Mouse (Mus musculus) spleen, adult 12 weeks (tissue): ENCODE data around the gene Cend1.
A peak's percentile ranks its signal among the peaks of the same experiment; 100 is the strongest.

Experiments used
- DNase-seq: peaks from one replicate; pipeline ENCODE4 v3.0.0; 2022; ENCODE audit warnings: low spot score

Cend1 gene

GRCm38 (mm10) chr7:141443081-141443821, 14.0 kb upstream of the Cend1 start:
- DNase-seq: no peak

DNA sequence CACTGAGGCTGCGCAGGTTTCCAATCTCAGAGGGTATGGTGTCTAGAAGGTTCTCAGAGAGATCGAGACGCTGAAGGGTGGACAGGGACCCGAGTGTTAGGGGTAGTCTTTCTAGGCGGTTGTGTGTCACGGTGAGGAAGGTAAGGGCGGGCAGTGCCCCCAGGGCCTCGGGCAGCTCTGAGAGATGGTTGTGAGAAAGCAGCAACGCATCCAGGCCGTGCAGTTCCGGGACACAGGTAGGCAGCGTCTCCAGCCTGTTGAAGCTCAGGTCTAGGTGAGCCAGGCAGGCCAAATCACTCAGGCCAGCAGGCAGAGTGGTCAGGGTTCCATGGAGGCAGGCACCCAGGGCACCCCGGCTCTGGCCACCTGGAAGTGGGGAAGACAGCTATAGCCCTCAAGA, 12.9 kb upstream of the Cend1 start:
- DNase-seq: no peak

DNA sequence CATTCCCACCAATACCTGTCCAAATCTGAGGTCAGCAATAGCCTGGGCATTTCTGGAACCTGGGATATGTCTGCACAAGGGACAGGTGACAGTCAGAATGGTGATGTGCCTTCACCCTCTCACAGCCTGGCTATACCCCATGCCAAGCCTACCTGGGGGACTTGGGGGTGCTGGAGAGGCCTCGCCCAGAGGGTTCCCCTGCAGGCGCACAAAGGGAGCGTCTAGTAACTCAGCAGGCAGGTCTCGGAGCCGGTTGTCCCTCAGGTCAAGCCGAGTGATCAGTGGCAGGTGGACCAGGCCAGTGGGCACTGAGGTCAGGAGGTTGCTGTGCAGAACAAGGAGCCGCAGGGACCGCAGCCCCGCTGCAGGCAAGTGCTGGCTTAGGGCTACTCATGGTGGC, 12.2 kb upstream of the Cend1 start:
- no peak for DNase-seq

- no peak for DNase-seq
Observed at GRCm38 (mm10) chr7:141440613-141441012, 11.3 kb upstream of the Cend1 start.

DNA sequence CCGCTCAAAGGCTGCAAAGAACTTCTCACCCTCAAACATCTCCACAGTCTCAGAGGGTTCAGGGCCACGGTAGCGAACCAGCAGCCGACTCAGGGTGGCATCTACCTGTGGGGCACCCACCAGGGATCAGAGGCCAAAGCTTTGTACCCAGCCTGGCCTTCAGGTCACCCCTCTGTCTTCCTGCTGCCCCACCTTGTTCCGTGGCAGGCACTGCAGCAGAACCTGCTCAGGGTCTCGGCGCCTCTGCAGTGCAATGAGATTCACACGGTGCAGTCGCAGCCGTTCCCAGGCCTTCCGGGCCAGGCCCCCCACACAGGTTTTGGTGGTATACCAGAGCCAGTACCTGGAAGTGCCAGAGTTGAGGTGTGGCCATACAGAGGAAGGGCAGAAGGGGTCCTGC, 10.5 kb upstream of the Cend1 start:
- DNase-seq: no peak

DNA sequence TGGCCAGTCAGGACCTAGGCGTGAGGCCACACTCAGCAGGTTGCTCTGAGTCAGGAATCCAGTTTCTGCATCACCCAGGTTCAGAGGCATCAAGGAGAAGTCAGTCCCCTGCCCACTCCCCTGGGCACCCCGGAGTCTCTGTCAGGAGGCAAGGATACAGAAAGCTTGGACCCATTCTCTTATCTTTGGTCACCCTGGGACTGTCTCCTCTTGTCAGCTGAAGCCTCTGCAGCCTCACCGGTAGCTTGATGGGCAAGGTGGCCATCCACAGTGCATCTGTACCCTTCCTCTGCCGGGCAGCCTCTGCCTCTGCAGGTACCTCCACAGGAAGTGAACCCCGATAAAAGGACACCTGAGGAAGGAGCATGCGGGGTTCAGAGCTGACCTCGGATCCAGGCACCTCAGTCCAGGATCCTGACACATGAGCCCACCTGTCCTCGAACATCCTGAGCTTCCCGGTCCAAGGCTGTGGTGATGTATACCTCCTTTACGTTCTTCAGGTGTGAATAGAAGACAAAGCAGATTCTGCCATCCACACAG, 9.9 kb upstream of the Cend1 start:
- no peak for DNase-seq

GRCm38 (mm10) chr7:141438201-141438968, 9.1 kb upstream of the Cend1 start:
- no peak for DNase-seq

DNA sequence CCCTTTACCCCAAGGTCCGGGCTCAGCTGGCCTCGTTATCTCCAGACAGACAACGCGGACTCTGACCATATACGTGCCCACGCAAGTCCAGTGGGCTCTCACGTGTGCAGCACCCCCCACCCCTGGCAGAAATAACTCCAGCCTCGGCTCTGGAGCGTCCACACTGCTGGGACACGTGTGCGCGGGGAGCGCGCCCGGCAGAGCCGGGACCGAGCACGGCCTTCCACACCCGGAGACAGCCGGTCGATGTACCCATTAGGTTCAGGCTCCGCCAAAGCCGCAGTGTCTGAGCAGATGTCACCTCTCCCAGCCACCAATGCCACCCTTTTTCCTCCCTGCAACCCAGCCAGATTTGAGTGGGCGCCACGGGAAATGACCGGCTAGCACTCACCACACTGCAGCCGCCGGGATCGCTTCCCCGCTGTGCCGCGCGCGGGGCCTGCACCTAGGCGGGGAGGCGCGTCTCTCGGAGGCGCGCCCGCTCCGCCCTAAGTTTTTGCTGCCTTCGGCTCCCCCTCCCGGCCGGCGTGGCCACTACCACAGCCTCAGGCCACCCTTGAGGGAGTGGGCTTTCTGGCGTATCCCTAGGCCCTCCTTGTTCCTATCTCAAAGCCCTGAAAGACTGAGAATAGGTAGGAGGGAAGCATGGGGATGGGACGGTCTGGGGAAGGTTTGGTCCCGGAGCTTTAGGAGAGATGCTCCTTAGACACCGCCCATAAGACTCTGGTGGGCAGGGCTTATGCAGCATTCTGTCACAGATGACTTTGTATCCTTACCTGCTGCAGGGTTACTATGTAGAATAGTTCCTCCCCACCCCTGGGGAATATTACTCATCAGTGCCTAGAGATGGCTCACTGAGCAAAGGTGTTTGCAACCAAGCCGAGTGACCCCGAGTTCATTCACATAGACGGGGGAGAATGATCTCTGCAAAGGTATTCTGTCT, 8.2 kb upstream of the Cend1 start, which contains the start of gene Slc25a22:
Slc25a22 (minus strand) TSS at position 715 of the 943 bp plus-strand sequence.
- peak; percentile 79 for DNase-seq

GRCm38 (mm10) chr7:141436523-141436892, 7.2 kb upstream of the Cend1 start:
- DNase-seq: no peak

- DNase-seq: no peak
Observed at GRCm38 (mm10) chr7:141435856-141436522, 6.7 kb upstream of the Cend1 start.

DNA sequence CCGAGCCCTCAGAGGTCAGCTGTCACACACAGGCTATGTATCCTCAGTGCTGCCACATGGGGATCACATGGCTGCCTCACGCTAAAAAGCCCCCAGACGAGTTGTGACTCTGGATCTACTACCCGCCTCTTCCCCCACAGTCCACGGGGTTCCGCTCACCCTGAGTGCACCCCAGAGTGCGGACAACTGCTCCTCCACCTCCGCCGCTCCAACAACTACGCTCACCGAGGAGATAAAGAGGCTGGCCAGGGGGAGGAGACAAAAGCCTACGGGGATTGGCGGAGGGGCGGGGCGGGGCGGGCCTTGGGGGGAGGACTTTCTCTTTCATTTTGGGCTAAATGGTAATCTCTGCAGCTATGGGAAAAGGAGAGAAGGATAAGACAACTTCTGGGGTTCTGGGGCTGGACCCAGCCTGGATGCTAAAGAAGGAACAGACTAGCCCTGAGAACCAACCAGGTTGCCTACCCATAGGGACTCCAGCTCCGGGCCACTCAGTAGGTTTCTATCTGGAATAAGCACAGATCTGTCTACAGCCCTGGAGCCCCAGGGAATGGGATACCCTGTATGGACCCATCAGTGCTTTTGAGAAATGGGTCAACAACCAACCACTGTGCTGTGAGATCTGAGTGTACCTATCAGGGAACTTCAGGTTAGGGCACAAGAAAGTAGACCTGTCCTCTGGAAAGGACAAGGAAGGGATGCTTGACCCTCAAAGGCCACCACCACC, 6.0 kb upstream of the Cend1 start:
- DNase-seq: peak; percentile 67

DNA sequence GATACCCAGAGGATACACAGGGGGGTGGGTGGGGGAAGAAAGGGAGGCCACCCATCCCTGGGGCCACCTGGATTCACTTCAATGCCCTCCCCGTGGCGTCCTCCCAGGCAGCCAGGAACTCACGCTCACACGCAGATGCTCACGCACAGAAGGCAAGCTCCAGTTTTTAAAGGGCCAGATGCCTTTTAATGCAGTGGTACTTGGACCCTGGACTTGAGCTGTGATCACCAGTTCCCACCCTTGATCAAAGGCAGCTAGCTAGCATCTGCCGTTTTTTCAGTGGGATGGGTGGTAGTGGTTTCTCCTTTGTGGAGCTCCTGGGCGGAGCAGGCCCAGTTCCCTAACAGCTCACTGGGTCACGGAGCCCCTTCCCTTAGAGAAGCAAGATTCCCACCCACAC, 5.2 kb upstream of the Cend1 start:
- no peak for DNase-seq

DNA sequence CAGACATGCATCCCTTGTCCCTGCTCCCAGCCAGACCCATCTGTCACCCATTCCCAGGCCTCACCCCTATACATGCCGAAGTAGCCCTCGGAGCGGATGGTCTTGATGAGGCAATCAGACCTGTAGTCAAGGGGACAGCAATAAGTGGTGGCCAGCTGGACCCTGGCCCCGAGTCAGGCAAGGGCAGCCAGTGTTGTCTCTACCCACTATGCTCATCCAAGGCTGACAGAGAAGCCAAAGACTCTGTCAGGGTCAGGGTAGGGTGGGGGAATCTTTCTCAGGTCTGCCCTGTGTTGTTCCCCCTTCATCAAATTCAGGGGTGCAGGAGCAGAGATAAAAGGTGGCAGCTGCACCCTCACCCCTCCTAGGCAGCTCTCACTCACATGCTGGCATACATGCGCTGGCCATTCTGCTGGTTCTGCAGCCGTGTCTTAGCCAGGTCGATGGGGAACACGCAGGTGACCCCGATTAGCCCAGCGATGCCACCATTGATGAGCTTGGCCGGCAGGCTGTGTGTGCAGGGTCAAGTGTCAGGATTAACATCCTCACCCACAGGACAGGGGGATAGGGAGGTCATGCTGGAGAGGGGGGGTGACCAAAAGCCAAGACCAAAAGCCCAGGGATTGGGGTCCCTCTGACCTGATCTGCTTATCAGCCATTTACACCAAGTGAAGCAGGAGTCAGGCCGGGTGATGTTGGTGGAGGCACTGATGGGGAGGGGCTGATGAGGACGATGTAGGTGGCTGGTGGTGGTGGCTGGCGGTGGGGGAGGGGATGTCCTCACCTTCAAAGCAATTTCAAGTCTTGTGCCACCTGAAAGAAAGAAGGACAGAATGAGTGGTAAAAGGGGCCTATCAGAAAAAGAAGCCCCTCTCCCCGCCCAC, 4.5 kb upstream of the Cend1 start:
- DNase-seq: no peak

- DNase-seq: no peak
Observed at GRCm38 (mm10) chr7:141432741-141433516, 3.6 kb upstream of the Cend1 start.

DNA sequence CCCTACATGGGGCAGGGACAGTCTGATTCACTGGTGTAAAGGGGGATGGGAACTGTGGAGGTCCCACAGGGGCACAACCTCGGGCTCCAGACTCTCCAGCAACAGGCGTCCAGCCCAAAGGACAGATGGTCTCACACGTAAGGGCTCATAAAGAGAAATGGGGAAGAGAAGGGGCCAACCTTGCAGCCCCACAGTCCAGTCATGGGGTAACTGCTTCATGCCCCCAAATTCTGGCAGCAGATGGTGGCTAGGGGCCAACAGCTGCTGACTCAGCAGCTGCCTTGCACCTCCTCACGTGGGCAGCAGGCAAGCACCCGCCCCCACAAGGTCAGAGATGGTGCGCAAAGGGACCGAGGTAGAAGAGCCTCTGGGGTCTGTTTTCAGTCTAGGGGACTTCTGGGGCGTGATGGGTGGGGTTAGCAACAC, 2.9 kb upstream of the Cend1 start:
- DNase-seq: no peak

- DNase-seq: no peak
Observed at GRCm38 (mm10) chr7:141431434-141432185, 2.3 kb upstream of the Cend1 start.

DNA sequence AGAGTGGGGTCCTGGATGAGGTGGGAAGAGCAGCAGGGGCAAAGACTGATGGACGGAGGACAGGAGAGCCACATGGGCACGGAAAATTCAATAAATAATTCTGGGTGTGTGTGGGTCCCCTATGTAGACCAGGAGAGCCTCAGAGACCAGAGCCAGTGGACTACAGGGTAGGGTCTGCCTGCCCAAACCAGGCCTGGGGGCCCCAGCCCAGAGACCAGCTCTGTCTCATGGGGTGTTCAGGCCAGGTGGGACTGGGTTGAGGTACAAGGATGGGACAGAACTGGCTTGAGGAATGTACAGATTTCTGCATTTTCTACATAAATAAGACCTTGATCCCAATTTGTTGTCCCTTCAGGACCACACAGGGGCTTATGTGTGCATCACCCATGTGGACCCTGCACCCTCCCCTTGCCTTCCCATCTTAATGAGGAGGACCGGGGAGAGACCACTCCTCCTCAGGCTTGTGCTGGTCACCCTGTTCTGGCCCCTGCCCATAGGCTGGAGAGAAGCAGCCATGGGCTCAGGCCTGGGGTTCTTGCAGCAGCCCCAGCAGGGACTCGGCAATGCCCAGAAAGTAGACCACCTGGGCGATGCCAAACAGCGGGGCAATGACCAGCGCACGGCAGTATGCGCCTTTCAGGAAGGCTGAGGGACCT, 1.4 kb upstream of the Cend1 start:
- no peak for DNase-seq
